Mouse (Mus musculus) bone marrow, adult 2 months (tissue): ENCODE data around the gene Nek6.

Experiments
- CTCF ChIP-seq: fragments of 200-500 bp; IDR thresholded peaks from 2 replicates; pipeline ENCODE4 v1.5.1; 2011; ENCODE audit warnings: low read length, control low read depth; ENCODE audit not compliant: control insufficient read depth, insufficient read depth
- POLR2A ChIP-seq: fragments of 200-500 bp; IDR thresholded peaks from 2 replicates; pipeline ENCODE4 v1.6.1; 2011; ENCODE audit warnings: low read depth, mild to moderate bottlenecking, control low read depth, low read length, borderline replicate concordance; ENCODE audit not compliant: control insufficient read depth

GRCm38 (mm10) chr2:38546222-38546621 is 34.8 kb downstream of the Nek6 start:
- TF ChIP-seq POLR2A, result no peak
- TF ChIP-seq CTCF, result no peak
